In the genomic region with DNA sequence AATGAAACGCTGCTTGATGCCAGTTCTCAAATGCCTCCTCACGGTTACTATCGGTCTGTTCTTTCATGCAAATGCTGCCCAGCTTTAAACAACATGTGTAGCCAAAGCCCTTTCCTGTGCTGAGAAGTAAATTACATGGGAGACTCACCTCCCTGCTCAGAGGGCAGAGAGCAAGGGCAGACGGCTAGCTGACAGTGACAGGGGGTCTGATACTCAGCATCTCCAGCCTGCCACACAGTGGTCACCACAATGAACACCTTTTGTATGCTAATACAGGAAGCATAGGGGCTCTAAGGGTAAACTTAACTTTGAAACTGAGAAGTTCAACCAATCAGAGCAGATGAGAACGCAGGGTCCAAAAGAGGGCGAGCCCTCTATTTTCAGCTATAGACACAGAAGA, we compare ENCODE assay signal across 16 mouse cellular contexts.
A peak's percentile ranks its signal among the peaks of the same experiment; 100 is the strongest.
DNase-seq lines count a peak whose midpoint lies in the region; ATAC-seq and TF ChIP-seq lines count a peak whose summit lies in the region.
"Had no signal": no experiment of that assay in that cellular context is flagged by ENCODE, and none has a peak within 500 bp of the region (broad histone marks: within the 10 kb centered on the region; RNA-seq: fewer than 3 reads in every experiment).

No protein-coding gene starts in this region.

- no peaks in the 10 kb centered on the region for H3K9me3 ChIP-seq in G1E (replicated peaks)
- H3K9me3 ChIP-seq in intestine, postnatal 0 days (ENCODE audit: control insufficient read depth): no peaks in the 10 kb centered on the region
- H3K9me3 ChIP-seq: neural tube, embryonic 13.5 days had no signal

- H3K4me3 ChIP-seq in left cerebral cortex, adult 2 months: no peak overlapping the region
- no peak overlapping the region for H3K4me3 ChIP-seq in G1E (ENCODE audit: low read depth, low read length)
- H3K4me3 ChIP-seq in intestine, postnatal 0 days (ENCODE audit: low read depth, low read length): no peak overlapping the region
- H3K4me3 ChIP-seq: erythroblast, embryonic 14.5 days; neural tube, embryonic 13.5 days had no signal

- H3K27ac ChIP-seq in left cerebral cortex, adult 2 months: no peak overlapping the region
- no peak overlapping the region for H3K27ac ChIP-seq in intestine, postnatal 0 days (ENCODE audit: low read depth, low read length)
- H3K27ac ChIP-seq: neural tube, embryonic 13.5 days had no signal

- peaks cover 11% of the 10 kb centered on the region for H3K27me3 ChIP-seq in G1E (ENCODE audit: insufficient read depth, low read length)
- H3K27me3 ChIP-seq in intestine, postnatal 0 days (replicated peaks; ENCODE audit: control insufficient read depth, insufficient read depth, low read length): no peaks in the 10 kb centered on the region
- H3K27me3 ChIP-seq: neural tube, embryonic 13.5 days had no signal

- no peak overlapping the region for H3K4me2 ChIP-seq in intestine, postnatal 0 days (replicated peaks; ENCODE audit: low read depth)
- H3K4me2 ChIP-seq: neural tube, embryonic 13.5 days had no signal

- no peaks in the 10 kb centered on the region for H3K36me3 ChIP-seq in G1E (replicated peaks)
- no peaks in the 10 kb centered on the region for H3K36me3 ChIP-seq in intestine, postnatal 0 days (ENCODE audit: control insufficient read depth, insufficient read depth)
- H3K36me3 ChIP-seq: neural tube, embryonic 13.5 days had no signal

- H3K4me1 ChIP-seq in G1E (ENCODE audit: insufficient read depth, low read depth, low read length): peaks cover 2% of the 10 kb centered on the region; the same call in 1 of the 2 replicates
- H3K4me1 ChIP-seq in intestine, postnatal 0 days (replicated peaks; ENCODE audit: control insufficient read depth, insufficient read depth, low read length): no peaks in the 10 kb centered on the region

- no peak overlapping the region for H3K9ac ChIP-seq in intestine, postnatal 0 days (ENCODE audit: low read depth, low read length)
- H3K9ac ChIP-seq: neural tube, embryonic 13.5 days had no signal

- TF ChIP-seq CTCF in left cerebral cortex, adult 2 months (IDR thresholded peaks at IDR 0.05): no peak; the same call in 1 of the 2 replicates
- no peak for TF ChIP-seq CTCF in G1E (IDR thresholded peaks at IDR 0.05; ENCODE audit: low read depth, low read length)
- TF ChIP-seq CTCF in intestine, postnatal 0 days (IDR thresholded peaks at IDR 0.05; ENCODE audit: low read depth): peak; percentile 63

- WGBS in intestine, postnatal 0 days: 50% methylated on average over 6 of the region's 6 CpGs

- peak; percentile 63 for DNase-seq in embryo, embryonic 10 days (ENCODE audit: low spot score)
- DNase-seq in embryo, embryonic 9.5 days (ENCODE audit: extremely low spot score): no peak
- peak; percentile 13 for DNase-seq in left cerebral cortex, postnatal 4 days
- DNase-seq in left cerebral cortex, adult 2 months (ENCODE audit: extremely low spot score in 1 of 2, low spot score in 2 of 2): no peak
- DNase-seq in G1E (ENCODE audit: low spot score) (no peak), liver (no peak)
- no peak for DNase-seq in right cerebral cortex, postnatal 10 days (ENCODE audit: low spot score in 2 of 2)
- DNase-seq: adrenal gland, postnatal 25 days; cerebellum, adult 8-10 months; heart, adult 18-20 months; heart, postnatal 4 days; kidney, adult 2 months; thymus, postnatal 14 days had no signal

- intact Hi-C loops in left cerebral cortex, postnatal 4 days (cut with DNase I): no loop called here
- intact Hi-C loops in left cerebral cortex, adult 2 months (cut with DNase I): no loop called here

- ATAC-seq in G1E (ENCODE audit: extremely low read depth, insufficient number of reproducible peaks, low FRiP score, poor library complexity, severe bottlenecking): 0 out of 2 replicates have a peak, but pooled peaks have one; percentile 15
- no peak for ATAC-seq in intestine, postnatal 0 days

Comparison
In these comparisons a context has a peak if more than half of its experiments do, and no peak if none do; other contexts are left out.
1. DNase-seq: peak in embryo, embryonic 10 days (single experiment) and left cerebral cortex, postnatal 4 days (single experiment); none in embryo, embryonic 9.5 days (single experiment), left cerebral cortex, adult 2 months (0 of 2), G1E (single experiment), right cerebral cortex, postnatal 10 days (0 of 2) and liver (single experiment).